ENCODE assay signal across 27 mouse cellular contexts in genomic region chr12:84726391-84726790, GRCm38 (mm10). TPM values are rescaled to one million over a fixed set of nuclear protein-coding genes. Genes with fewer than 3 reads are reported as not detected.
DNase-seq lines count a peak whose midpoint lies in the region; ATAC-seq lines count a peak whose summit lies in the region.
"Had no signal": no experiment of that assay in that cellular context is flagged by ENCODE, and none has a peak within 500 bp of the region (broad histone marks: within the 10 kb centered on the region; RNA-seq: fewer than 3 reads in every experiment).

No protein-coding gene starts in this region.

- H3K9me3 ChIP-seq in kidney, embryonic 16.5 days (ENCODE audit: low read length) = no peaks in the 10 kb centered on the region
- no peaks in the 10 kb centered on the region for H3K9me3 ChIP-seq in kidney, embryonic 14.5 days (ENCODE audit: control insufficient read depth, low read length)
- H3K9me3 ChIP-seq: embryonic facial prominence, embryonic 13.5 days; embryonic facial prominence, embryonic 15.5 days; forebrain, embryonic 10.5 days; forebrain, embryonic 12.5 days had no signal

- no peaks in the 10 kb centered on the region for H3K36me3 ChIP-seq in kidney, embryonic 16.5 days (ENCODE audit: insufficient read depth, low read length)
- no peaks in the 10 kb centered on the region for H3K36me3 ChIP-seq in kidney, embryonic 14.5 days (ENCODE audit: control insufficient read depth, insufficient read depth, low read length)
- H3K36me3 ChIP-seq: embryonic facial prominence, embryonic 13.5 days; embryonic facial prominence, embryonic 15.5 days; forebrain, embryonic 10.5 days; forebrain, embryonic 12.5 days had no signal

- no peak overlapping the region for H3K4me2 ChIP-seq in kidney, embryonic 16.5 days (replicated peaks; ENCODE audit: low read depth, low read length)
- H3K4me2 ChIP-seq in kidney, embryonic 14.5 days (replicated peaks; ENCODE audit: low read depth, low read length) = no peak overlapping the region
- H3K4me2 ChIP-seq: embryonic facial prominence, embryonic 13.5 days; embryonic facial prominence, embryonic 15.5 days; forebrain, embryonic 12.5 days had no signal

- peaks cover 16% of the 10 kb centered on the region for H3K4me1 ChIP-seq in kidney, embryonic 16.5 days (ENCODE audit: insufficient read depth, low read length)
- peaks cover 8% of the 10 kb centered on the region; the same call in 1 of the 2 replicates for H3K4me1 ChIP-seq in kidney, embryonic 14.5 days (ENCODE audit: control insufficient read depth, insufficient read depth, low read length)
- H3K4me1 ChIP-seq: embryonic facial prominence, embryonic 13.5 days; embryonic facial prominence, embryonic 15.5 days; forebrain, embryonic 12.5 days had no signal

- H3K4me3 ChIP-seq in kidney, embryonic 16.5 days (ENCODE audit: low read length) = no peak overlapping the region
- H3K4me3 ChIP-seq in kidney, embryonic 14.5 days (ENCODE audit: low read length) = no peak overlapping the region
- H3K4me3 ChIP-seq: embryonic facial prominence, embryonic 13.5 days; embryonic facial prominence, embryonic 15.5 days; erythroblast, embryonic 14.5 days; forebrain, embryonic 10.5 days; forebrain, embryonic 12.5 days had no signal

- intact Hi-C loops in gastrocnemius, postnatal 14 days (cut with DNase I; ENCODE audit: low total_unique reads) = no loop called here

- no peak for ATAC-seq in kidney, embryonic 16.5 days (ENCODE audit: low FRiP score, low TSS enrichment)
- ATAC-seq in kidney, embryonic 14.5 days (ENCODE audit: low FRiP score, low TSS enrichment) = no peak
- ATAC-seq: forebrain, embryonic 14.5 days; forebrain, embryonic 16.5 days had no signal

- 47% methylated on average over 4 of the region's 4 CpGs for WGBS in kidney, embryonic 16.5 days
- 42% methylated on average over 4 of the region's 4 CpGs for WGBS in kidney, embryonic 14.5 days

- peak; percentile 30 for DNase-seq in gastrocnemius, adult 18-20 months (ENCODE audit: low spot score)
- DNase-seq in gastrocnemius, postnatal 14 days = no peak
- DNase-seq in heart, adult 11 months = peak; percentile 80
- DNase-seq in heart, adult 9 months (ENCODE audit: low spot score in 2 of 2) = no peak
- DNase-seq: adrenal gland, adult 2 months; adrenal gland, postnatal 10 days; adrenal gland, postnatal 25 days; cerebellum, adult 11 months; cerebellum, adult 18-20 months; cerebellum, adult 8-10 months; cerebellum, adult 9-11 months; cerebellum, postnatal 14 days; cerebellum, postnatal 36 days; embryo, embryonic 11 days had no signal

- H3K9ac ChIP-seq in kidney, embryonic 16.5 days (replicated peaks; ENCODE audit: low read length) = no peak overlapping the region
- H3K9ac ChIP-seq in kidney, embryonic 14.5 days (ENCODE audit: low read depth, low read length) = no peak overlapping the region
- H3K9ac ChIP-seq: embryonic facial prominence, embryonic 13.5 days; embryonic facial prominence, embryonic 15.5 days; forebrain, embryonic 12.5 days had no signal

- peak overlapping the region; percentile 32; the same call in 1 of the 2 replicates for H3K27ac ChIP-seq in kidney, embryonic 16.5 days (ENCODE audit: low read length)
- H3K27ac ChIP-seq in kidney, embryonic 14.5 days (ENCODE audit: low read depth, low read length) = no peak overlapping the region
- H3K27ac ChIP-seq: embryonic facial prominence, embryonic 15.5 days; forebrain, embryonic 10.5 days; forebrain, embryonic 12.5 days had no signal

- peaks cover 13% of the 10 kb centered on the region for H3K27me3 ChIP-seq in kidney, embryonic 16.5 days (ENCODE audit: insufficient read depth, low read length)
- peaks cover 5% of the 10 kb centered on the region; the same call in 1 of the 2 replicates for H3K27me3 ChIP-seq in kidney, embryonic 14.5 days (ENCODE audit: control insufficient read depth, insufficient read depth, low read length)
- H3K27me3 ChIP-seq: embryonic facial prominence, embryonic 13.5 days; embryonic facial prominence, embryonic 15.5 days; forebrain, embryonic 12.5 days had no signal

RNA-seq across cellular contexts. Expression of gene Syndig1l, which starts 27.8 kb away (rescaled TPM):
- total RNA-seq in gastrocnemius, adult 18-20 months (2021) = not detected
- total RNA-seq in gastrocnemius, postnatal 14 days (2021) = not detected
- 0.06 and 0.09 TPM in 2 replicates for polyA plus RNA-seq in kidney, embryonic 16.5 days (2015; fragmentation: Nextera tagmentation; extraction: Ambion mirVana)
- polyA plus RNA-seq in kidney, embryonic 14.5 days (2014; fragmentation: Nextera tagmentation; extraction: Ambion mirVana) = not detected in 2 replicates
- total RNA-seq: adrenal gland, adult 2 months; adrenal gland, postnatal 25 days; common myeloid progenitor, adult 5-6 weeks; MEL had no signal
- polyA plus RNA-seq: adrenal gland, adult 2 months; C2C12; embryonic facial prominence, embryonic 11.5 days; embryonic facial prominence, embryonic 13.5 days had no signal

RNA-seq across cellular contexts. Expression of gene Npc2, which starts 46.6 kb away (rescaled TPM):
- total RNA-seq in gastrocnemius, adult 18-20 months (2021) = 10 to 100 TPM; 14.8 to 15.8 TPM
- total RNA-seq in gastrocnemius, postnatal 14 days (2021) = 10 to 100 TPM; 18.0 to 20.0 TPM
- 65.4 and 69.8 TPM in 2 replicates for polyA plus RNA-seq in kidney, embryonic 16.5 days (2015; fragmentation: Nextera tagmentation; extraction: Ambion mirVana)
- 50.2 and 59.0 TPM in 2 replicates for polyA plus RNA-seq in kidney, embryonic 14.5 days (2014; fragmentation: Nextera tagmentation; extraction: Ambion mirVana)

RNA-seq across cellular contexts. Expression of gene Isca2, which starts 46.7 kb away (rescaled TPM):
- total RNA-seq in gastrocnemius, adult 18-20 months (2021) = 10 to 100 TPM; 46.8 to 48.2 TPM
- total RNA-seq in gastrocnemius, postnatal 14 days (2021) = 10 to 100 TPM; 47.4 to 50.7 TPM
- polyA plus RNA-seq in kidney, embryonic 16.5 days (2015; fragmentation: Nextera tagmentation; extraction: Ambion mirVana) = 148 and 150 TPM in 2 replicates
- 138 and 170 TPM in 2 replicates for polyA plus RNA-seq in kidney, embryonic 14.5 days (2014; fragmentation: Nextera tagmentation; extraction: Ambion mirVana)

Comparison
In these comparisons a context has a peak if more than half of its experiments do, and no peak if none do; other contexts are left out.
1. DNase-seq: peak in gastrocnemius, adult 18-20 months (single experiment) and heart, adult 11 months (single experiment); none in gastrocnemius, postnatal 14 days (single experiment) and heart, adult 9 months (0 of 2).